Mouse (Mus musculus) right cerebral cortex, postnatal 4 days (tissue): Measurements from ENCODE around the gene Zc3h12a.

Source experiments
- DNase-seq: peaks from one replicate; pipeline ENCODE4 v3.0.0-alpha.2; 2022

The Zc3h12a gene

GRCm38 (mm10) chr4:125127305-125128084, at the start of gene Zc3h12a:
TSS of gene Zc3h12a (minus strand) at chr4:125127840.
- peak; percentile 62 for DNase-seq

DNA sequence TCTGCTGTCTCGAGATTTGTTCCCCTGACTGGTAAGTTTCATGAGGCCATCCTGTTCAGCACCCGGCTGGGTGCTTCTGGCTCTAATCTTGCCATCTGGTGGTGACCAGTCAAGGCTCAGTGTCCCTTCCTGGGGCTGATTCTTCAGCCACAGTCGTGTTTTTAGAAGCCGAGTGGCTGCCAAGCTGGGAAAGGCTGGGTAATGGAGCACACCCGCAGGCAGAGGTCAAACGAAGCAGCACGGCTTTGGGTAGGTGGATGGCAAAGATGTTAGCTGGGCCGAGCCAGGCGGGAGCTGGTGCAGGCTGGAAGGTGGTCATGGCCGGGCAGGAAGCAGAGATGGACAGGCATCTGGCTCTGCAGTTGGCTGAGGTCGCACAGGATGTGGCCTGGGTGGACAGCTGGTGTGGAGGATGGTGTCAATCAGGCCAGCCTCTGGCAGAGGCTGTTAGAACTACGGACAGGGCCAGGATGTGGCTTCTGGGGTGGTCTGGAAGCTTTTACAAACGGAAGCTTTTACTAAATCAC, 49.1 kb upstream of the Zc3h12a start:
- DNase-seq = no peak

DNA sequence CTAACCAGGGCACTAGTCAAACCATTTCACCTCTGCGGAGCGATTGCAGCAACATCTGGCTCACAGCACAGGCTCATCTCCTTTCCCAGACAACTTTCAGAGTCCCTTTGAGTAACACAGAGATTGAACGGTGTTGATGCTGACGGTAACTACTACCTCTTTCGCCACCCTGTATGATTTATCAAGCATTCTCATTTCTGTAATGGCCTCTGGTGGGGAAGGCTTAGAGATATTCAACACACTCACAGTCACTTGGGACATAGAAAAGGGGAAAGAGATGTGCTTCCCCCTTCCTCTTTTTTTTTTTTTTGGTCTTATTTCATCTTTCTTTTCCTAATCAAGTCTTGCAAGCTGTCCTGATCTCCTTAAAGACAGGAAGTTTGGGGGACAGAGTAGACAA, 48.5 kb upstream of the Zc3h12a start:
- no peak for DNase-seq

DNA sequence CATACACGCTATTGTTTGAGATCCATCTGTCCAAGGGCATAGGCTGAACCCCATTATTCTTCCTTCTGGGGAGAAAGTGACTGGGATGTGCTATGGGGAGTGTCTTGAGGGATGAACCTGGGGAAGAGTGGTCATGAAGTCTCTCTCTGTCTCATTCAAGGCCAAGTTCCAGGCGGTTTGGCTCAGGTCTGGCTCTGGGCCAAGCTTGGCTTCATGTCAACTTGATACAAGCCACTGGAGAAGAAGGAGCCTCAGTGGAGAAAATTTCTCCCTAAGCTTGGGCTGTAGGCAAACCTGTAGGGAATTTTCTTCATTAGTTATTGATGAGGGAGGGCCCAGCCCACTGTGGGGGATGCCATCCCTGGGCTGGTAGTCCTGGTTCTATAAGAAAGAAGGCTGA, 48.0 kb upstream of the Zc3h12a start:
- peak; percentile 61 for DNase-seq

- DNase-seq = no peak
Measured at GRCm38 (mm10) chr4:125174516-125175185, 47.0 kb upstream of the Zc3h12a start.

GRCm38 (mm10) chr4:125173150-125173549, 45.5 kb upstream of the Zc3h12a start:
- DNase-seq = no peak

DNA sequence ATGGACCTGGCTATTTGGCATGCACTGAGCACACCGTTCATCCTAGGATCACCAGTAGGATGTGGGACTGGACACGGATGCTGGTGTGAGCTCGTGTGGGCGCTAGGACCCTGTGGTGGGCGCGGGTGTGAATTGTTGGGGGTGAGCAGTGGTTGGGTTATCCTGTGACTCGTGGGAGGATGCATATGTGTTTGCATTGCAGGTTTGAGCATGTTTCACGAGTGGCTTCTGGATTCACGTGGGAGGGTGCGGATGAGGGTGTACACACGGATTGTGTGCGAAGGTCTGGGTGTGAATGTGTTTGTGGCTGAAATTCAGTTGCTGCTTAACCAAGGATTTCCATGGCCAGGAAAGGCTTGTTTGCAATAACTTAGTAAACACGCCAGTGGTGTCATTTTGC, 45.1 kb upstream of the Zc3h12a start:
- no peak for DNase-seq

DNA sequence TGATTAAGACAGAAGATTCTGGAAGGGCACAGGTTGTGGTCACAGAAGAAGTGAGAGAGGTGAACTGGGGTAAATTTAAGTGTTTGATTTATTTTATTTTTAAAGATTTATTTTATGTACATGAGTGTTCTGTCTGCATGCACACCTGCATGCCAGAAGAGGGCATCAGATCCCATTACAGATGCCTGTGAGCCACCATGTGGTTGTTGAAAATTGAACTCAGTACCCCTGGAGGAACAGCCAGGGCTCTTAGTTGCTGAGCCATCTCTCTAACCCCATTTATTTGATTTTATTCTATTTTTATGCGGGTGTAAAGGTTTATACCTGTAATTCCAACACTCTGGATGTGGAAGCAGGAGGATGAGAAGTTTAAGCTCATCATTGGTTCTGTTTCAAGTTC, 40.1 kb upstream of the Zc3h12a start:
- DNase-seq = no peak

- no peak for DNase-seq
Measured at GRCm38 (mm10) chr4:125164861-125165260, 37.2 kb upstream of the Zc3h12a start.

DNA sequence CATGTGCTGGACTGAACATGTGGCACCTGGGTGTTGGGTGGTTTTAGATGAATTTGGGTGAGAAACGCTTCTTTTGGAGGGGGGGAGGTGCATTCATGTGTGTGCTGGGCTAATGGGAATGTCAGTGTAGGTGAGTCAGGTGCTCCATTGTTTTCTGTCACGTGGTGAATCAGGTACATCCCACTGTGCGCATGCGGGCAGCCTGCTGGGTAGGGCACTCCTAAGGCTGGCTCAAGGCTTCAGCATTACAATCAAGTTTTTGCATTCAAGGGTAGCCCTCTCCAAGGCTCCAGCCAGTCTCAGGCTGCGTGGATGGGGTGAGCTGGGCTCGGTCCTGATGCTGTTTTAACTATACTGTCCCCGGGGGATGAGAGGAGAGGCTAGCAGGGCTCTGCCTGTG, 35.1 kb upstream of the Zc3h12a start:
- DNase-seq = no peak

- no peak for DNase-seq
Measured at GRCm38 (mm10) chr4:125161392-125161791, 33.8 kb upstream of the Zc3h12a start.

- no peak for DNase-seq
Measured at GRCm38 (mm10) chr4:125160951-125161331, 33.3 kb upstream of the Zc3h12a start.

GRCm38 (mm10) chr4:125160320-125160950, 32.8 kb upstream of the Zc3h12a start:
- DNase-seq = peak; percentile 95

DNA sequence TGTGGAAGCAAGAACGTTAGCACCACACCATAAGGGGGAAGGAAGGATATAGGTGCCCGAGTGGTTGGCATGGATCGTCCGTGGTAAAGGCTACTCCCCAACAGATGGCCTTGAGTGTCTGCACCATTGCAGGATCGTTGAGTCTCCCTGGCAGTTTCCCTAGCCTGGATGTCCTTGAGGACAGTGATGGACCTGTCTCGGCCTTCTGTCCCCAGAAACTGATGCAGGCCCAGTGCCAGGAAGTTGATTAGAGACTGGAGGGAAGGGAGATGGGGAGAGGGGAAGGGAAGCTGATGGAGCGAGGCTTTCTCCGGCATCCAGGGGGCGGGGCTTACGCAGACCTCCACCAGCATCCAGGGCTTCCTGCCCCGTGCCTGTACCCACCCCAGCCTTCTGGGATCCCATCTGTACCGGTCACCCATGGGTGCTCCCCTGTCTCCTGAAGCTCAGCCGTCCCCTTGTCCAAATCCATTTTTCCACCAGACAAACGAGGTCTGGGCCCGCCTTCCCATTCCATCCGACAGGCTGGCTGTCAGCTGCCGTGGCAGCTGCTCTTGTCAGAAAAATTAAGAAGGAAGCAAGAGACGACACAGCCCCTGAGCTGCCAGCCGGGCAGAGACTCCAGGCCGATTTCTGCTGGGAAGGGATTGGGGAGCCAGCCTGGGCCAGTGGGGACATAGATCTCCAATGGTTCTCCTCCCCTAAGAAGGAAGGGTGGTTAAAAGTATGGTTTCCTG, 31.1 kb upstream of the Zc3h12a start:
- DNase-seq = peak; percentile 21

DNA sequence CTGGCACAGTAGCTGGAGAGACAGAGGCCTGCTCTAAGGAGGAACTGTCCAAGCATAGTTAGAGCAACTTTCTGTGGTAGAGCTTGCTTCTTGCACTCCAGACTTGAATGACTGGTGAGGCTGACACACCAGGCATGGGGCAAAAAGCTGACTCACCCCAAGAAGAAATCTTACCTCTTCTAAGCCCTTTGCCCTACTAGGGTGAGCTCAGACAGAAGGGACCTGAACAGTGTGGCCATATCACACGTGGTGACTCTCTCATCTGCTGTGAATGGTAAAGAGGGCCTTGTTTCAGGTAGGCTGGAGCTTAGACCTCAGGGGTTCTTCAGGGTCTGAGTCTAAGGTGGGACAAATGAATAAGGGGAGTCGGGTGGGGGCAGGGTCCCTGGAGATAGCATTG, 30.4 kb upstream of the Zc3h12a start:
- no peak for DNase-seq

GRCm38 (mm10) chr4:125157322-125157721, 29.7 kb upstream of the Zc3h12a start:
- no peak for DNase-seq

DNA sequence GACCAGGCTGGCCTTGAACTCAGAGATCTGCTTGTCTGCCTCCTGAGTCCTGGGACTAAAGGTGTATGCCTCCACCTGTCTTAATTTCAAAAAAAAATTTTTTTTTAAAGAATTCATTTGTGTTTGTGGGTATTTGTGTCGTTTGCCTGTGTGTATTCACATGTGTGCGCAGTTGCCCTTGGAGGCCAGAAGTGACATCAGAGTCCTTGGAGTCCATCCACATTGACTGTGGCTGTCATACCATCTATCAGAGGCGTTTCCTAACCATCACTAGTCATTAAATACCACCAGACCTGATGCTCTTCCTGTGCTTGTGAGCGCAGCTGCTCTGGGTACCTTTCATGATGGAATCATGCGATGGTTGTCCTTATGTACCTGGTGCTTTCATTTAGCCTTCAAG, 28.0 kb upstream of the Zc3h12a start:
- DNase-seq = no peak

DNA sequence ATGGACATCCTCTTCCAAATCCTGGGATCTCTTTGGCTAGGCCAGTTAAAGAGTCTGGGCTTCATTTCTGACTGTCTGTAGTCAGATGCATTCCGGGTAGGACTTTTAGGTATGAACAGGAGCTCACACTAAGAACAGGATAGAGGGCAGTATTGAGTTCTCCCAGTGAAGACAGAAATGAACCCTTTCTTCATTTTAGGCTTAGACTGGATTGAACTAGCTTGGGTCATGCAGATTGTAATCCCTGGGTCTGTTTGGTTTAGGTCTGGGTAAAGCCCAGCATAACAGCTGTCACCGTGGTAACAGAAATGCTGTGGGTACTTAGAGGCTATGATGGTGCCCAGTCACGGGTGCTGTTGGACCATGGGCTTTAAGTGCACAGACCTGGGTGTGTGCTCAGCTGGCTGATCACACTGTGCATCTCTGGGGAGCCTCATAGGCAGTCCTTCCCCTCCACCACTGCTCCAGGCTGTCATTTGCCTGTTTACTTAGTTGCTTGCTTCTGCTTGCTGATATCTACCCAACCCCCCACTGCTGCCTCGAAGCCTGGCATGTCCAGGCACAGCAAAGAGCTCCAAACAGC, 26.1 kb upstream of the Zc3h12a start:
- no peak for DNase-seq

DNA sequence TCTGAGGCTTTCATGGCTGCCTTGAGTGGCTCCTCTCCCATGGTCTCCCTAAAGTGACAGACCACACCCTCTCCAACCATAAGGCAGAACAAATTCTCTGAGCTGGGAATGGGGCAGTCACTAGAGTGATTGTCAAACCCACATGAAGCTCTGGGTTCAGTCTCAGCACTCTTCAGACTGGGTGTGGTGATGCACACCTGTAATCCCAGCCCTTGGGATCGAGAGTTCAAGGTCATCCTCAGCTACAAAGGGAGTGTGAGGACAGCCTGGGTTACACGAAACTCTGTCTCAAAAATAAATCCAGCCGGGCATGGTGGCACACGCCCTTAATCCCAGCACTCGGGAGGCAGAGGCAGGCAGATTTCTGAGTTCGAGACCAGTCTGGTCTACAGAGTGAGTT, 24.8 kb upstream of the Zc3h12a start:
- DNase-seq = no peak

- DNase-seq = no peak
Measured at GRCm38 (mm10) chr4:125149460-125149859, 21.8 kb upstream of the Zc3h12a start.

- no peak for DNase-seq
Measured at GRCm38 (mm10) chr4:125147970-125148369, 20.3 kb upstream of the Zc3h12a start.

DNA sequence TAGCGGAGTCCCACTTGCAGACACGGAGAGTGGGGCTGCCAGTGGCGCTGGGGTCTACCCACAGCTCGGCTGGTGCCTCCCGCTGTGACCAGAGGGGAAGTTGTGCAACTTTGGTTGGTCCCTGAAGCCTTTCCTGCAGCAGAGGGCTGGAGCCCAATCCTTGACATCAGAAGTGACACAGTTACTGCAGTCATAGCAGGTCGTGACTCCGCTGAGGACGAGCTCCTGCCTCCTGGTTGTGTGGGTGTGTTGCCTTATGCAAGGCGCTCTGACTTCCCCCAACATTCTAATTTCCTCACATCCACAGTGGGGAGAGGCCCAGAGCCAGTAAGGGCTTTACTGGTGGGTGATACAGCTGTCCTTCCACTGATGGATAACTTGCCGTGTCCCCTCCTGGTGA, 17.6 kb upstream of the Zc3h12a start:
- no peak for DNase-seq

DNA sequence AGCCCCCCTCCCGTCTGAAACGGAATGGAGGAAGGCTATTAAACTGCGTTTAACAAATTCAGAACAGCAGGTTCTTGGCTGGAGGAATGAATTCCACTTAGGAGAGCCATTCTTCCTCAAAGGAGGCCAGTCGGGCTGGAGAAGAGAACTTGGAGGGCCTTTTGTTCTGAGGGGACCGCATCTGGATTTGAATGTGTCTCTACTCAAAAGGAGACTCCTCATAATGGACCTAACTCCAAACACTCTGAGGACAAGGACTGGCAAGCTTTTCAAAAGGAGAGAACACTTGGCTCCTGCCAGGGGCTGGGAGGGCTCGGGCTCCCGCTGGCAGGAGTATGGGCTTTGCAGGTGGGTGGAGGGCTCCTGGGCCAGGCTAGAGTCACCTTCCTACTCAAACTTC, 17.0 kb upstream of the Zc3h12a start:
- no peak for DNase-seq
